Mouse (Mus musculus): ENCODE measurements around the gene Cdc34b. TPM values are rescaled to one million over a fixed set of nuclear protein-coding genes. Genes with fewer than 3 reads are reported as not detected.
A peak's percentile ranks its signal among the peaks of the same experiment; 100 is the strongest.

The Cdc34b gene
- total RNA-seq, 2 experiments from 2014 or later, result 0.58 TPM; not detected in 1

DNA sequence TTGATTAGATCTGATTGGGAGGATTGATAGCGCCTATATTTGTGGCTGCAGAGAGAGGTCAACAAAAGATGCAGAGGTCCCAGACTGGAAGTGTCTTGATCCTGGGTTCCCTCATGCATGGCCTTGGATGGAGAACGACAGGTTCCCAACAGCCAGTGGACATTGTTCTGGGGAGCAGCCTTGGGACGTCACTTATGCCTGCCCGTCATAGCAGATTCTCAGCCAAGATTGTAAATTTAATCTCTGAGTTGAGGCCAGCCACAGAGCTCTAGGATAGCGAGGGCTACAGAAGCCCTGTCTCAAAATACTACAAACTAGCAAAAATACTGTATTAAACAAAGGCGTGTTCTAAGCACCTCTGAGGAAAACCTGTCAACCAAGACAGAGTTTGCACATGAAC is 18.3 kb downstream of the Cdc34b start:
- Histone ChIP-seq H3K27ac (no peak overlapping the region), H3K4me3 (no peak overlapping the region)
- no peak for TF ChIP-seq CTCF (IDR thresholded peaks at IDR 0.05)
- no peak for DNase-seq (ENCODE audit: extremely low spot score in 1 of 2, low spot score in 2 of 2)
- intact Hi-C loops (cut with DNase I), result no loop called here

DNA sequence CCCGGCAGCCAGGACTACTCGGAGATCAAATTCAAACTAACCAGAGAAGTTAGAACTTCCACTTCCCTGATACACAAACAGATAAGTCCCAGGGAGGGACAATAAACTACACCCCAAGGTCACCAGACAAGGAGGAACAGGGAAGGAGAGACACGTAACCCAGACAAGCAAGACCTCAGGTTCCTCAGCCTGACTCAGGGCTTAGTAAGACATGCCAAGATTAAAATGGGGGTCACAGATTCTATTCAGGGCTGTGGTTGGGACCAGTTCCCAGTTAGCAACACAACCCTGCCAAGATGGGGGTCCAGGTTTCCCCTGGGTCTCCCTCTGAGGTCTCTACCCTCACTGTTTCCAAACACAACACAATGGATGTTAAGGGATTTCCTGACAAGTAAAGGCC is 18.8 kb downstream of the Cdc34b start:
- TF ChIP-seq CTCF (IDR thresholded peaks at IDR 0.05), result no peak
- DNase-seq (ENCODE audit: extremely low spot score in 1 of 2, low spot score in 2 of 2), result no peak
- no peak overlapping the region for H3K4me3 ChIP-seq
- intact Hi-C loops (cut with DNase I), result no loop called here
- no peak overlapping the region for H3K27ac ChIP-seq

DNA sequence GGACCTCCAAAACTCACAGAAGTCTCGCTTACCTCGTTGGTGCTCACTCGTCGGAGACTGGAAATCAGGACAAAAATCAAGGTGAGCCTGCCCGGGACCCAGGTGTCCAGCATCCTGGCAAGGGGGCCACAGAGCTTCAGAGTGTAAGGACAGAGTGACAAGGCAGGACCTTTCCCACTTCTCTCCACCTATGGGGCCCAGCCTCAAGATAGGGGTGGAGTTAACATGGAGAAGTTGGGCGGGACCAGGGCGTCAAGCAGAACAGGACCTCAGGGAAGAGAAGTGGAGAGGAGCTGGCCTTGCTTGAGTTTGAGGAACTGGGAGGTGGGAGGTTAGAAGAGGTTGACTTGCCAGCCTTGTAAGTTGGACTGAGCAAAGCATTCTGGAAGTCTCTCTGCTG is 19.2 kb downstream of the Cdc34b start:
- DNase-seq (ENCODE audit: extremely low spot score in 1 of 2, low spot score in 2 of 2), result no peak
- Histone ChIP-seq H3K4me3 (no peak overlapping the region), H3K27ac (no peak overlapping the region)
- intact Hi-C loops (cut with DNase I), result no loop called here
- no peak for TF ChIP-seq CTCF (IDR thresholded peaks at IDR 0.05)

DNA sequence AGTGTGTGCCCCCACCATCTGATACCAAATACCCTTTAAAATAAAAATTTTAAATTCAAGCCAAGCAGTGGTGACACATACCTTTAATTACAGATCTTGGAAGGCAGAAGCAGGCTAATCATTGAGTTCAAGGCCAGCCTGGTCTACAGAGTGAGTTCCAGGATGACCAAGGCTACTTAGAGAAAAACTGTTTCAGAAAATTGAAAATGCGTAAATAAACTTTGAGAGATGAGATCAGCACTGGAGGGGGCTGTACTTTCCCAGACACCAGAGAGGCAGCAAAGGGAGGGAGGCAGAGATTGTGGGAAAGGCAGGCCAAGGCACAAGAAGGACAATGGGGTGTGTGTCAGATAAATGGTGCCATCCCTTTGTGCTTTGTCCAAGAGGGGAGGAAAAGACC is 20.7 kb downstream of the Cdc34b start:
- no peak for DNase-seq (ENCODE audit: extremely low spot score in 1 of 2, low spot score in 2 of 2)
- intact Hi-C loops (cut with DNase I), result no loop called here
- Histone ChIP-seq H3K4me3 (no peak overlapping the region), H3K27ac (no peak overlapping the region)
- no peak for TF ChIP-seq CTCF (IDR thresholded peaks at IDR 0.05)

DNA sequence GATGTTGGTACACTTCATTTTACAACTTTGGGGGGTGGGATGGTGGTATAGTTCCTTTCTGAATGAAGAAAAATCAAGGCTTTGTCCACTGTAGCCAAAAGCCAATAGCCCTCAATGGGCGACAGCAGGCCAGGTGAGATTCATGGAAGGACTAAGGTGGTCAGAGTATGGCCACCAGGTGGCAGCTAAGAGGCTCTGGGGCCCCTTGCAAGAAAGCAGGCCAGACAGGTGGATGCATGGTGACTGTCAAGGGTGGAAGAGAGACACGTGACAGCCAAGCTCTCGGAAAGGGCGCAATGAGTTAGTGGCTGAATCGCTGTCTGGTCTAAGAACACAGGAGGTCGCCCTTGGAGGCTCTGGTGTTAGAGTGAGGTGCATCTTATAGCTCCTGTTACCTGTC is 21.2 kb downstream of the Cdc34b start:
- DNase-seq (ENCODE audit: extremely low spot score in 1 of 2, low spot score in 2 of 2), result no peak
- no peak; the same call in 1 of the 2 replicates for TF ChIP-seq CTCF (IDR thresholded peaks at IDR 0.05)
- intact Hi-C loops (cut with DNase I), result no loop called here
- Histone ChIP-seq H3K27ac (no peak overlapping the region), H3K4me3 (no peak overlapping the region)

DNA sequence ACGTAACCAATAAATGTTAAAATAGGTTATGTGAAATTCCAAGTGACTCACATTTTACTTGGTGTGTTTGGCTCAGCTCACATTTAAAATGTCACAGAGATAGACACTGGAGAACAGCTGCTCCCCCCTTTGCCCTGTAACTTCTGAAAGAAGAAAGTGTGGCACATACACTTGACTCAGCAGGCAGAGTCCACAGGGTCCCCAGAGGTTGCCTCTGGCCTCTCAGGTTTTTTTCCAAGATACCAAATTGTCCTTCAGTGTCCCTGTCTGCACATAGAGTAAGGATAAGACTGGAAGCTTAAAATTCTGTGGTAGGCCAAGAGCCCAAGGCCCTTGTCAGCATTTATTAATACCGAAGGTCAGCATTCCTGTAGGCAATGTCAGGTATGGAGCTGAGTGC is 25.7 kb downstream of the Cdc34b start:
- intact Hi-C loops (cut with DNase I), result loop anchor here (2.0 kb wide), 1 partner anchor 60 kb away; no protein-coding TSS in a partner anchor
- DNase-seq (ENCODE audit: extremely low spot score in 1 of 2, low spot score in 2 of 2), result no peak
- TF ChIP-seq CTCF (IDR thresholded peaks at IDR 0.05), result no peak
- Histone ChIP-seq H3K27ac (no peak overlapping the region), H3K4me3 (no peak overlapping the region)

DNA sequence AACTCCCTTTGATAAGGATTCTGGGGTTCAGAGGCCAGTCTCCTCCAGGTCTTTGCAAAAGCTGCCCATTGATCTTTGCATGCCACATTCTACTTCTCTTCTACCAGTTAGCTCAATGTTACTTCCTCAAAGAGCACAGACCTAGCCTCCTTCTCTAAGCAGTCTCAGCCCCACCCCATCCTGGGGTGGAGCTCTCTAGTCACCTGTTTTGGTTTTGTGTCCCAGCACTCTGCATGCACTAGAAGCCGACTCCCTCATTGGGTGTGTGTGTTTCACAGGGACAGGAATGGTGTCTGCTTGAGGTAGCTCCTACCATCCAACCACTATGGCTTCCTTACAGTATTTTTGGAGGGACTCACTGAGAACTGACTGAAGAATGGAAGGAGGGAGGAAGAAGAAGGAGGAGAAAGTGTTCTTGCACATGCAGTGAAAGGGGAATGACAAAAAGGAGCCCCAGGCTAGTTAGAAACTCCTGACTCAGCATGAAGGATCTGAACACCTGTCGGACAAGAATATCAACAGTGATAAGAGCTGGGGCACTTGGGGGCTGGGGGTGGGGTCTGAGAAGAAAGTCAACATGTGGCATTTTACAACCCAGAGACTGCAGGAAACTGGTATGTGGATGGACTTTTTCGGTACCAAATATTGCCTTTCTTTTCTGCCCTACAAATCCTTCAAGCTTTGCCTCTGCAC is 30.9 kb downstream of the Cdc34b start:
- DNase-seq (ENCODE audit: extremely low spot score in 1 of 2, low spot score in 2 of 2), result no peak
- Histone ChIP-seq H3K4me3 (no peak overlapping the region), H3K27ac (no peak overlapping the region)
- TF ChIP-seq CTCF (IDR thresholded peaks at IDR 0.05), result no peak
- intact Hi-C loops (cut with DNase I), result no loop called here

- intact Hi-C loops (cut with DNase I), result no loop called here
- TF ChIP-seq CTCF (IDR thresholded peaks at IDR 0.05), result peak; percentile 27
- Histone ChIP-seq H3K27ac (no peak overlapping the region), H3K4me3 (no peak overlapping the region)
- no peak for DNase-seq (ENCODE audit: extremely low spot score in 1 of 2, low spot score in 2 of 2)
These were observed 32.3 kb downstream of the Cdc34b start for GRCm38 (mm10) chr11:94773851-94774250.

- Histone ChIP-seq H3K27ac (no peak overlapping the region), H3K4me3 (no peak overlapping the region)
- intact Hi-C loops (cut with DNase I), result loop anchor here (5.0 kb wide), 1 partner anchor 38 kb away; no protein-coding TSS in a partner anchor
- DNase-seq (ENCODE audit: extremely low spot score in 1 of 2, low spot score in 2 of 2), result no peak
- no peak for TF ChIP-seq CTCF (IDR thresholded peaks at IDR 0.05)
These were observed 33.4 kb downstream of the Cdc34b start for GRCm38 (mm10) chr11:94774887-94775497.

- H3K4me3 ChIP-seq, result no peak within 1 kb of the TSS
- no peak for TF ChIP-seq CTCF (IDR thresholded peaks at IDR 0.05)
- no peak within 1 kb of the TSS for H3K27ac ChIP-seq
- no peak for DNase-seq (ENCODE audit: extremely low spot score in 1 of 2, low spot score in 2 of 2)
- intact Hi-C loops (cut with DNase I), result loop anchor here (5.0 kb wide), 1 partner anchor 185 kb away; the partner anchor contains the start of gene Hils1
These were observed 41.0 kb downstream of the Cdc34b start, which contains the start of gene Tmem92 for GRCm38 (mm10) chr11:94782603-94783002. Tmem92 (minus strand) TSS chr11:94782703.

GRCm38 (mm10) chr11:94785247-94785646 is 43.7 kb downstream of the Cdc34b start:
- no peak overlapping the region for H3K4me3 ChIP-seq
- TF ChIP-seq CTCF (IDR thresholded peaks at IDR 0.05), result peak; percentile 77
- peak; percentile 45 to 53 for DNase-seq (ENCODE audit: extremely low spot score in 1 of 2, low spot score in 2 of 2)
- no peak overlapping the region for H3K27ac ChIP-seq
- intact Hi-C loops (cut with DNase I), result loop anchor here (2.0 kb wide), 1 partner anchor 152 kb away; the partner anchor contains the start of gene Col1a1

DNA sequence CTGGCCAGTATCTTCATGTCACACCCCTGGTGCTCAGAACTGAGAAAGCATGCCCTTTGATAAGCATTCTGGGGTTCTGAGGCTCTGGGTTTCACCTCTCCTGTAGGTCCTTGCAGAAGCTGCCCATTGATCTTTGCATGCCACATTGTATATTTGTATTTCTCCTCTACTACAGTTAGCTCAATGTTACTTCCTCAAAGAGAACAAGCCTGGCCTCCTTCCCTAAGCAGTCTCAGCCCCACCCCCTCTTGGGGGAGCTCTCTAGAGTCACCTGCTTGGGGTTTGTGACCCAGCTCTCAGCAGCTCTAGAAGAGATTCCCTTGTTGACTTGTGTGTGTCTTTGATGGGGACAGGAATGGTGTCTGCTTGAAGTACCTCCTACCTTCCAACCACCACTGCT is 50.1 kb downstream of the Cdc34b start:
- Histone ChIP-seq H3K27ac (no peak overlapping the region), H3K4me3 (no peak overlapping the region)
- no peak for TF ChIP-seq CTCF (IDR thresholded peaks at IDR 0.05)
- no peak for DNase-seq (ENCODE audit: extremely low spot score in 1 of 2, low spot score in 2 of 2)
- intact Hi-C loops (cut with DNase I), result no loop called here

Other genes starting within 250 kb of the Cdc34b start
- under 1 TPM; 0.79 TPM for gene Epn3, start 241.8 kb upstream of the Cdc34b start, total RNA-seq (2021)
- 1 to 10 TPM; 8.5 to 8.9 TPM for gene Mycbpap, start 220.0 kb upstream of the Cdc34b start, total RNA-seq (2021)
- 10 to 100 TPM; 12.8 to 15.0 TPM for gene Rsad1, start 192.5 kb upstream of the Cdc34b start, total RNA-seq (2021)
- gene Chad, start 176.7 kb upstream of the Cdc34b start, total RNA-seq (2021), result under 1 TPM; 0.33 to 0.34 TPM
- gene Acsf2, start 139.9 kb upstream of the Cdc34b start, total RNA-seq (2021), result 10 to 100 TPM; 14.3 to 14.4 TPM
- 10 to 100 TPM; 90.1 to 93.1 TPM for gene Lrrc59, start 112.0 kb upstream of the Cdc34b start, total RNA-seq (2021)
- 10 to 100 TPM; 63.7 to 66.4 TPM for gene Mrpl27, start 88.0 kb upstream of the Cdc34b start, total RNA-seq (2021)
- gene Eme1, start 87.8 kb upstream of the Cdc34b start, total RNA-seq (2021), result not detected
- gene Xylt2, start 64.3 kb upstream of the Cdc34b start, total RNA-seq (2021), result 10 to 100 TPM; 25.4 to 26.0 TPM
- gene Gm11541, start 37.3 kb upstream of the Cdc34b start, total RNA-seq (2021), result not detected
- not detected for gene Tmem92, start 40.9 kb downstream of the Cdc34b start, total RNA-seq (2021)
- 10 to 100 TPM; 15.2 to 16.9 TPM for gene Col1a1, start 194.4 kb downstream of the Cdc34b start, total RNA-seq (2021)
- not detected for gene Hils1, start 225.8 kb downstream of the Cdc34b start, total RNA-seq (2021)
- gene Sgca, start 234.5 kb downstream of the Cdc34b start, total RNA-seq (2021), result under 1 TPM in 1 of 2 experiments, not detected in 1; 0.35 TPM
- 100 to 1,000 TPM; 709 to 735 TPM for gene Ppp1r9b, start 249.3 kb downstream of the Cdc34b start, total RNA-seq (2021)